Mouse (Mus musculus): ENCODE results near the gene A830018L16Rik. TPM values are rescaled to one million over a fixed set of nuclear protein-coding genes. Genes with fewer than 3 reads are reported as not detected.

The A830018L16Rik gene
- polyA plus RNA-seq (2014; fragmentation: Nextera tagmentation; extraction: Ambion mirVana): 1.4 and 2.4 TPM in 2 replicates

GRCm38 (mm10) chr1:11413894-11414556 is at the start of gene A830018L16Rik:
Gene A830018L16Rik, plus strand, starts transcription at chr1:11414105.
- H3K9ac ChIP-seq (ENCODE audit: low read length): peak within 1 kb of the TSS; percentile 65
- H3K9me3 ChIP-seq (ENCODE audit: control insufficient read depth, low read length): no peaks in the 10 kb centered on the region
- WGBS: under 1% methylated on average over 50 of the region's 50 CpGs
- H3K27me3 ChIP-seq (ENCODE audit: control insufficient read depth, insufficient read depth, low read length): no peaks in the 10 kb centered on the region
- DNase-seq (ENCODE audit: low spot score): peak; percentile 90
- no peaks in the 10 kb centered on the region for H3K36me3 ChIP-seq (ENCODE audit: control insufficient read depth, insufficient read depth, low read length)
- H3K27ac ChIP-seq (ENCODE audit: low read depth, low read length): no peak within 1 kb of the TSS
- H3K4me1 ChIP-seq (ENCODE audit: control insufficient read depth, insufficient read depth, low read length): no peaks in the 10 kb centered on the region; the same call in 1 of the 2 replicates
- peak within 1 kb of the TSS; percentile 87 for H3K4me2 ChIP-seq (ENCODE audit: low read depth)
- peak; percentile 99 for ATAC-seq (ENCODE audit: insufficient read depth, low FRiP score, low TSS enrichment)
- peak within 1 kb of the TSS; percentile 45 for H3K4me3 ChIP-seq (ENCODE audit: low read depth, low read length)

- no peak for DNase-seq (ENCODE audit: low spot score)
- no peak overlapping the region for H3K9ac ChIP-seq (ENCODE audit: low read length)
- H3K9me3 ChIP-seq (ENCODE audit: control insufficient read depth, low read length): no peaks in the 10 kb centered on the region
- no peaks in the 10 kb centered on the region for H3K27me3 ChIP-seq (ENCODE audit: control insufficient read depth, insufficient read depth, low read length)
- H3K36me3 ChIP-seq (ENCODE audit: control insufficient read depth, insufficient read depth, low read length): no peaks in the 10 kb centered on the region
- H3K4me2 ChIP-seq (ENCODE audit: low read depth): no peak overlapping the region
- 48% methylated on average over 3 of the region's 3 CpGs for WGBS
- H3K4me1 ChIP-seq (ENCODE audit: control insufficient read depth, insufficient read depth, low read length): no peaks in the 10 kb centered on the region
- no peak overlapping the region for H3K27ac ChIP-seq (ENCODE audit: low read depth, low read length)
- no peak for ATAC-seq (ENCODE audit: insufficient read depth, low FRiP score, low TSS enrichment)
- H3K4me3 ChIP-seq (ENCODE audit: low read depth, low read length): no peak overlapping the region
Measured at GRCm38 (mm10) chr1:11385846-11386245, 28.1 kb upstream of the A830018L16Rik start.

- Histone ChIP-seq H3K36me3 (ENCODE audit: control insufficient read depth, insufficient read depth, low read length) (no peaks in the 10 kb centered on the region), H3K9me3 (ENCODE audit: control insufficient read depth, low read length) (no peaks in the 10 kb centered on the region), H3K4me1 (ENCODE audit: control insufficient read depth, insufficient read depth, low read length) (no peaks in the 10 kb centered on the region), H3K4me3 (ENCODE audit: low read depth, low read length) (no peak overlapping the region), H3K27ac (ENCODE audit: low read depth, low read length) (no peak overlapping the region), H3K9ac (ENCODE audit: low read length) (no peak overlapping the region), H3K4me2 (ENCODE audit: low read depth) (no peak overlapping the region), H3K27me3 (ENCODE audit: control insufficient read depth, insufficient read depth, low read length) (no peaks in the 10 kb centered on the region)
- ATAC-seq (ENCODE audit: insufficient read depth, low FRiP score, low TSS enrichment): no peak
- DNase-seq (ENCODE audit: low spot score): no peak
- WGBS: 69% methylated on average over 4 of the region's 4 CpGs
Measured at GRCm38 (mm10) chr1:11395408-11395807, 18.5 kb upstream of the A830018L16Rik start.

- Histone ChIP-seq H3K36me3 (ENCODE audit: control insufficient read depth, insufficient read depth, low read length) (no peaks in the 10 kb centered on the region), H3K9me3 (ENCODE audit: control insufficient read depth, low read length) (no peaks in the 10 kb centered on the region), H3K4me2 (ENCODE audit: low read depth) (no peak overlapping the region), H3K4me3 (ENCODE audit: low read depth, low read length) (no peak overlapping the region), H3K27ac (ENCODE audit: low read depth, low read length) (no peak overlapping the region), H3K4me1 (ENCODE audit: control insufficient read depth, insufficient read depth, low read length) (no peaks in the 10 kb centered on the region), H3K9ac (ENCODE audit: low read length) (no peak overlapping the region), H3K27me3 (ENCODE audit: control insufficient read depth, insufficient read depth, low read length) (no peaks in the 10 kb centered on the region)
- DNase-seq (ENCODE audit: low spot score): no peak
- WGBS: 93% methylated on average over 2 of the region's 2 CpGs
- no peak for ATAC-seq (ENCODE audit: insufficient read depth, low FRiP score, low TSS enrichment)
Measured at GRCm38 (mm10) chr1:11395996-11396736, 17.7 kb upstream of the A830018L16Rik start.

GRCm38 (mm10) chr1:11401159-11401558 is 12.7 kb upstream of the A830018L16Rik start:
- Histone ChIP-seq H3K4me2 (ENCODE audit: low read depth) (no peak overlapping the region), H3K9me3 (ENCODE audit: control insufficient read depth, low read length) (no peaks in the 10 kb centered on the region), H3K36me3 (ENCODE audit: control insufficient read depth, insufficient read depth, low read length) (no peaks in the 10 kb centered on the region), H3K9ac (ENCODE audit: low read length) (no peak overlapping the region), H3K4me1 (ENCODE audit: control insufficient read depth, insufficient read depth, low read length) (no peaks in the 10 kb centered on the region), H3K4me3 (ENCODE audit: low read depth, low read length) (no peak overlapping the region), H3K27ac (ENCODE audit: low read depth, low read length) (no peak overlapping the region), H3K27me3 (ENCODE audit: control insufficient read depth, insufficient read depth, low read length) (no peaks in the 10 kb centered on the region)
- ATAC-seq (ENCODE audit: insufficient read depth, low FRiP score, low TSS enrichment) (no peak), DNase-seq (ENCODE audit: low spot score) (no peak)
- 42% methylated on average over 2 of the region's 2 CpGs for WGBS

- Histone ChIP-seq H3K9ac (ENCODE audit: low read length) (no peak overlapping the region), H3K27me3 (ENCODE audit: control insufficient read depth, insufficient read depth, low read length) (no peaks in the 10 kb centered on the region), H3K4me1 (ENCODE audit: control insufficient read depth, insufficient read depth, low read length) (no peaks in the 10 kb centered on the region), H3K4me2 (ENCODE audit: low read depth) (no peak overlapping the region), H3K27ac (ENCODE audit: low read depth, low read length) (no peak overlapping the region), H3K4me3 (ENCODE audit: low read depth, low read length) (no peak overlapping the region), H3K36me3 (ENCODE audit: control insufficient read depth, insufficient read depth, low read length) (no peaks in the 10 kb centered on the region), H3K9me3 (ENCODE audit: control insufficient read depth, low read length) (no peaks in the 10 kb centered on the region)
- ATAC-seq (ENCODE audit: insufficient read depth, low FRiP score, low TSS enrichment) (no peak), DNase-seq (ENCODE audit: low spot score) (no peak)
Measured at GRCm38 (mm10) chr1:11405527-11405926, 8.4 kb upstream of the A830018L16Rik start.

GRCm38 (mm10) chr1:11406026-11406425 is 7.9 kb upstream of the A830018L16Rik start:
- WGBS: 87% methylated on average over 3 of the region's 3 CpGs
- no peak for ATAC-seq (ENCODE audit: insufficient read depth, low FRiP score, low TSS enrichment)
- Histone ChIP-seq H3K4me2 (ENCODE audit: low read depth) (no peak overlapping the region), H3K27ac (ENCODE audit: low read depth, low read length) (no peak overlapping the region), H3K4me1 (ENCODE audit: control insufficient read depth, insufficient read depth, low read length) (no peaks in the 10 kb centered on the region), H3K36me3 (ENCODE audit: control insufficient read depth, insufficient read depth, low read length) (no peaks in the 10 kb centered on the region), H3K9ac (ENCODE audit: low read length) (no peak overlapping the region), H3K27me3 (ENCODE audit: control insufficient read depth, insufficient read depth, low read length) (no peaks in the 10 kb centered on the region), H3K9me3 (ENCODE audit: control insufficient read depth, low read length) (no peaks in the 10 kb centered on the region), H3K4me3 (ENCODE audit: low read depth, low read length) (no peak overlapping the region)
- no peak for DNase-seq (ENCODE audit: low spot score)

GRCm38 (mm10) chr1:11414560-11414959 is 655 bp downstream of the A830018L16Rik start:
- H3K4me1 ChIP-seq (ENCODE audit: control insufficient read depth, insufficient read depth, low read length): no peaks in the 10 kb centered on the region; the same call in 1 of the 2 replicates
- H3K9ac ChIP-seq (ENCODE audit: low read length): peak overlapping the region; percentile 65
- ATAC-seq (ENCODE audit: insufficient read depth, low FRiP score, low TSS enrichment) (peak; percentile 28), DNase-seq (ENCODE audit: low spot score) (no peak)
- H3K36me3 ChIP-seq (ENCODE audit: control insufficient read depth, insufficient read depth, low read length): no peaks in the 10 kb centered on the region
- H3K4me3 ChIP-seq (ENCODE audit: low read depth, low read length): peak overlapping the region; percentile 45
- H3K27me3 ChIP-seq (ENCODE audit: control insufficient read depth, insufficient read depth, low read length): no peaks in the 10 kb centered on the region
- under 1% methylated on average over 9 of the region's 9 CpGs for WGBS
- peak overlapping the region; percentile 87 for H3K4me2 ChIP-seq (ENCODE audit: low read depth)
- no peaks in the 10 kb centered on the region for H3K9me3 ChIP-seq (ENCODE audit: control insufficient read depth, low read length)
- H3K27ac ChIP-seq (ENCODE audit: low read depth, low read length): no peak overlapping the region

GRCm38 (mm10) chr1:11427310-11427709 is 13.4 kb downstream of the A830018L16Rik start:
- ATAC-seq (ENCODE audit: insufficient read depth, low FRiP score, low TSS enrichment) (no peak), DNase-seq (ENCODE audit: low spot score) (no peak)
- Histone ChIP-seq H3K4me2 (ENCODE audit: low read depth) (no peak overlapping the region), H3K9me3 (ENCODE audit: control insufficient read depth, low read length) (no peaks in the 10 kb centered on the region), H3K27me3 (ENCODE audit: control insufficient read depth, insufficient read depth, low read length) (no peaks in the 10 kb centered on the region), H3K4me1 (ENCODE audit: control insufficient read depth, insufficient read depth, low read length) (no peaks in the 10 kb centered on the region), H3K4me3 (ENCODE audit: low read depth, low read length) (no peak overlapping the region), H3K9ac (ENCODE audit: low read length) (no peak overlapping the region), H3K36me3 (ENCODE audit: control insufficient read depth, insufficient read depth, low read length) (no peaks in the 10 kb centered on the region), H3K27ac (ENCODE audit: low read depth, low read length) (no peak overlapping the region)
- 78% methylated on average over 1 of the region's 1 CpGs for WGBS

Measured in neural tube, embryonic 11.5 days (tissue).